Mouse (Mus musculus) limb, embryonic 12.5 days (tissue): ENCODE data around the gene Sema3b. TPM values are rescaled to one million over a fixed set of nuclear protein-coding genes. Genes with fewer than 3 reads are reported as not detected.

Experiments
- ATAC-seq: fragments of 200-750 bp; cut with Nextera tagmentation; 2 replicates; pipeline ENCODE4 v1.8.0; 2017; ENCODE audit warnings: low read depth, moderate TSS enrichment; ENCODE audit not compliant: insufficient number of reproducible peaks, insufficient read depth, low FRiP score, low TSS enrichment
- H3K27ac ChIP-seq: fragments of 300-500 bp; sonication (generic); 2 replicates; pipeline ENCODE4 v1.5.1; 2016; ENCODE audit warnings: mild to moderate bottlenecking, moderate library complexity
- H3K27me3 ChIP-seq: fragments of 300-500 bp; sonication (generic); 2 replicates; pipeline ENCODE4 v1.6.1; 2016; ENCODE audit warnings: mild to moderate bottlenecking, moderate library complexity
- H3K36me3 ChIP-seq: fragments of 300-500 bp; sonication (generic); 2 replicates; pipeline ENCODE4 v1.6.1; 2016; ENCODE audit warnings: mild to moderate bottlenecking, moderate library complexity
- H3K4me1 ChIP-seq: fragments of 300-500 bp; sonication (generic); replicated peaks from 2 replicates; pipeline ENCODE4 v1.6.1; 2016
- H3K4me2 ChIP-seq: fragments of 300-500 bp; sonication (generic); 2 replicates; pipeline ENCODE4 v1.6.1; 2016; ENCODE audit warnings: mild to moderate bottlenecking, moderate library complexity
- H3K4me3 ChIP-seq: fragments of 300-500 bp; sonication (generic); replicated peaks from 2 replicates; pipeline ENCODE4 v1.5.1; 2016; ENCODE audit warnings: mild to moderate bottlenecking
- H3K9ac ChIP-seq: fragments of 300-500 bp; sonication (generic); replicated peaks from 2 replicates; pipeline ENCODE4 v1.6.1; 2016; ENCODE audit warnings: mild to moderate bottlenecking, moderate library complexity
- H3K9me3 ChIP-seq: fragments of 300-500 bp; sonication (generic); 2 replicates; pipeline ENCODE4 v1.6.1; 2016; ENCODE audit warnings: mild to moderate bottlenecking, moderate library complexity
- WGBS: fragments of 180-500 bp; shearing (Covaris S2); methylation state at CpG from one replicate; pipeline ENCODE4 v1.1.7; 2016; 5-methylcytosine and 5-hydroxymethylcytosine counted together
- polyA plus RNA-seq: library from polyadenylated mRNA; unstranded; fragments of >200 nt; fragmentation: Nextera tagmentation; extraction: Ambion mirVana; gene quantifications from 2 replicates; pipeline ENCODE4 v1.2.1, GENCODE M21; 2016

Gene Sema3b
- polyA plus RNA-seq, 1 experiment from 2014 or later: 8.1 TPM

GRCm38 (mm10) chr9:107632478-107632877 is 23.4 kb upstream of the Sema3b start:
- H3K27ac ChIP-seq: peak overlapping the region; percentile 94
- WGBS: 75% methylated on average over 6 of the region's 6 CpGs

DNA sequence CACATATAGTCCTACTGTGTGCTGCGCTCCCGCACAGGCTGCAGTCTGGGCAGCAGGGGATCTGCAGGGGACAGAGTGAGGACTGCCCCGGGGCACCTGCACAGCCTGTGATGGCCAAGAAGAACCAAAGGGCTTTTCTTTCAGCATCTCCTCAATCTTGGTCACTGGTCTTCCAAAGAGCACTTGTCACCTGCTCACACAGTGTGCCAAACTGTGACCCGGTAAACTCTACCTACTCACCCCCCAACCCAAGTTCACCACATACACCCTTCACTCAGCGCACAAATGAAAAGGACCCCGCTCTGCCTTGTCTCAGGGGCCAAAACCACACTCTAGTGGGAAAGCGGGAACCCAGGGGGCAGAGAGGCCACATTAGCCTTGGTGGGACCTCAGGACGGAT is 22.8 kb upstream of the Sema3b start:
- no peaks in the 10 kb centered on the region for H3K27me3 ChIP-seq
- peaks cover 77% of the 10 kb centered on the region for H3K4me1 ChIP-seq
- H3K9me3 ChIP-seq: no peaks in the 10 kb centered on the region
- H3K9ac ChIP-seq: no peak overlapping the region
- WGBS: 90% methylated on average over 8 of the region's 8 CpGs
- H3K36me3 ChIP-seq: peaks cover 24% of the 10 kb centered on the region
- peak overlapping the region; percentile 94 for H3K27ac ChIP-seq
- H3K4me2 ChIP-seq: peak overlapping the region; percentile 100
- H3K4me3 ChIP-seq: no peak overlapping the region
- no peak for ATAC-seq

More at GRCm38 (mm10) chr9:107632478-107632877, 23.4 kb upstream of the Sema3b start:
- no peak for ATAC-seq
- no peaks in the 10 kb centered on the region for H3K9me3 ChIP-seq
- H3K9ac ChIP-seq: peak overlapping the region; percentile 90
- peak overlapping the region; percentile 100 for H3K4me2 ChIP-seq
- H3K4me1 ChIP-seq: peaks cover 77% of the 10 kb centered on the region
- peak overlapping the region; percentile 78 for H3K4me3 ChIP-seq
- H3K36me3 ChIP-seq: peaks cover 23% of the 10 kb centered on the region
- no peaks in the 10 kb centered on the region for H3K27me3 ChIP-seq

DNA sequence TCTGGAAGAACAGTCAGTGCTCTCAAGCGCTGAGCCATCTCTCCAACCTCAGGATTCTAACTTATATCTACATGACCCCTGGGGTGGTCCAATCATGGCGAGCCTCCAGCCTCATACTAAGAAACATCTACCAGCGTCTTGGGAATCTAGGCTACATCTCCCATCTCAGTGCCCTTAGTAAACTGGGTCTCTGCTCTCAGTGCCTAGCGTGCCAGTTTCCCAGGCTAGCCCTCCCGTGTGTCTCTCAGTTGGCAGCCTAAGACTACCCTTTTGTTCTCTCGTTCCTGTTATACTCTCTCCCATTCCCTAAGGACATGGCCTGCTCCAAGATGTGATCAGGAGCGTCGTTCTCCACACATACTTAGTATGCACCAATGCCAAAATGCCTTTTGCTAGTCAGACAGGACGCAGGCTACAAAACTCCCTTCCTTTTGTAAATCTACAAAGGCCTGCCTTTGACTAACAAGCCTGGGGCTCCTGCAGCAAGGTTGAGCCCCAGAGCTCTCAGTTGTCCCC is 22.3 kb upstream of the Sema3b start:
- H3K36me3 ChIP-seq: peaks cover 25% of the 10 kb centered on the region
- peak overlapping the region; percentile 100; the same call in 1 of the 2 replicates for H3K4me2 ChIP-seq
- peaks cover 78% of the 10 kb centered on the region for H3K4me1 ChIP-seq
- ATAC-seq: no peak
- H3K27me3 ChIP-seq: no peaks in the 10 kb centered on the region
- H3K9ac ChIP-seq: peak overlapping the region; percentile 60; the same call in 1 of the 2 replicates
- peak overlapping the region; percentile 94 for H3K27ac ChIP-seq
- no peak overlapping the region for H3K4me3 ChIP-seq
- no peaks in the 10 kb centered on the region for H3K9me3 ChIP-seq
- 73% methylated on average over 9 of the region's 9 CpGs for WGBS

- Histone ChIP-seq H3K4me2 (peak overlapping the region; percentile 38), H3K4me3 (peak overlapping the region; percentile 19), H3K36me3 (peaks cover 33% of the 10 kb centered on the region), H3K9ac (peak overlapping the region; percentile 60), H3K27me3 (no peaks in the 10 kb centered on the region), H3K27ac (peak overlapping the region; percentile 94), H3K4me1 (peaks cover 76% of the 10 kb centered on the region), H3K9me3 (no peaks in the 10 kb centered on the region)
- 2% methylated on average over 4 of the region's 4 CpGs for WGBS
- no peak for ATAC-seq
Measured at GRCm38 (mm10) chr9:107630576-107630975, 21.5 kb upstream of the Sema3b start.

- 15% methylated on average over 14 of the region's 14 CpGs for WGBS
- Histone ChIP-seq H3K27me3 (no peaks in the 10 kb centered on the region), H3K4me2 (peak overlapping the region; percentile 38), H3K9ac (peak overlapping the region; percentile 60), H3K4me1 (peaks cover 75% of the 10 kb centered on the region), H3K36me3 (peaks cover 39% of the 10 kb centered on the region), H3K27ac (peak overlapping the region; percentile 94), H3K9me3 (no peaks in the 10 kb centered on the region), H3K4me3 (peak overlapping the region; percentile 19)
- no peak for ATAC-seq
Measured at GRCm38 (mm10) chr9:107629901-107630425, 20.9 kb upstream of the Sema3b start.

GRCm38 (mm10) chr9:107629411-107629730 is 20.3 kb upstream of the Sema3b start:
- Histone ChIP-seq H3K36me3 (peaks cover 45% of the 10 kb centered on the region), H3K4me3 (no peak overlapping the region), H3K4me1 (peaks cover 75% of the 10 kb centered on the region), H3K27me3 (no peaks in the 10 kb centered on the region), H3K9me3 (no peaks in the 10 kb centered on the region), H3K4me2 (peak overlapping the region; percentile 38), H3K27ac (peak overlapping the region; percentile 94; the same call in 1 of the 2 replicates), H3K9ac (peak overlapping the region; percentile 60)
- no peak for ATAC-seq
- 40% methylated on average over 4 of the region's 4 CpGs for WGBS

DNA sequence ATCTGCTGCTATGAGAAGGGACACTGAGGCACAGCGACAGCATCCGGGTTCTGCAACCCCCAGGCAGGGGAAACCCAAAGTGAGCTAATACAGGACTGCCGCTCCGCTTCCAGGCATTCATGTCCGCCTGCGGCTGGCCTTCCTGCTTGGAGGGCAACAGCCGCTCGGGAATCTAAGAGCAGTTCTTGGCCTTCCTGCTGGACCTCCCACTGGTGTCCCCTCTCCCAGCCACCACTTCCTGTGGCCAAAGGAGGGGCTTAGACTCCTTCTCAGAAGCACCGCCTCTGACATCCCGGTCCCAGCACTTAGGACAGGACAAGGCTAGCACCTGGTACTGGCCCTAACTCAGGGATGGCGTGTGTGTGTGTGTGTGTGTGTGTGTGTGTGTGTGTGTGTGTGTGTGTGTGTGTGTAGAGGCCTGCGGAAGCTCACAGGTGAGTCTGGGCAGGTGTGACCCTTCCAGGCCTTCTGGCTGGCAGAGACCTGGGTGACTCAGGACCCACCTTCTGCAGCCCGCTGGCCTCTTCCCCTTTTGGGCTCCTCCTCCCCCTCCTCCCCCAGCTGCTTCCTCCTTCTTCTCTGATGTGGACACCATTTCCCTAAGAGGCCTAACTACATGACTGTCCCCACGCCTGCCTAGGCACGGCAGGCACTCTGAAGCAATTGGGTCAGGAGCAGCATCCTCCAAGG is 19.8 kb upstream of the Sema3b start:
- H3K9ac ChIP-seq: peak overlapping the region; percentile 60
- no peaks in the 10 kb centered on the region for H3K27me3 ChIP-seq
- ATAC-seq: no peak
- H3K36me3 ChIP-seq: peaks cover 50% of the 10 kb centered on the region
- H3K4me2 ChIP-seq: peak overlapping the region; percentile 38
- WGBS: 43% methylated on average over 14 of the region's 15 CpGs
- no peaks in the 10 kb centered on the region for H3K9me3 ChIP-seq
- peak overlapping the region; percentile 94 for H3K27ac ChIP-seq
- H3K4me1 ChIP-seq: peaks cover 75% of the 10 kb centered on the region
- H3K4me3 ChIP-seq: no peak overlapping the region

GRCm38 (mm10) chr9:107627387-107628255 is 18.6 kb upstream of the Sema3b start:
- Histone ChIP-seq H3K4me1 (peaks cover 68% of the 10 kb centered on the region), H3K9ac (peak overlapping the region; percentile 60), H3K27ac (peak overlapping the region; percentile 94), H3K27me3 (no peaks in the 10 kb centered on the region), H3K4me3 (peak overlapping the region; percentile 5; the same call in 1 of the 2 replicates), H3K9me3 (no peaks in the 10 kb centered on the region), H3K36me3 (peaks cover 62% of the 10 kb centered on the region), H3K4me2 (peak overlapping the region; percentile 38)
- 42% methylated on average over 20 of the region's 20 CpGs for WGBS
- ATAC-seq: no peak

DNA sequence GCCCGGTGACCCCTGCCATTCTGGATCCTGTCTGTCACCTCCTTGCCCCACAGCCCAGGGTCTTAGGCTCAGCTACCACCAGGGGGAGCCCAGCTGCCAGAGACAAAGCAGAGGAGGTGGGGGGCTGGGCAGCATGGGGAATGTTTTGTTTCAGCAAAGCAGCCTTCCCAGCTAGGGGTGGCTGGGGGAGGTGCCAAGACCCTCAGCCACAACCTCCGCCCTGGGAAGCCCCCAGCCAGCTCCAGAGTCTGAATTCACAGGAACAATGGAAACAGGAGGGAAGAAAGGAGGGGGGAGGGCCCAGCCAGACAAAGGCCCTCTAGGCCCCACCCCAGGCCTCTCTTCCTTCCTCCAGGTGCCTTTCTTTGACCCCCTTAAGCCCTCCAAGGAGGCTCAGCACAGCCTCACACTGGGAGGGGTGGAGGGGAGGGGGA is 17.8 kb upstream of the Sema3b start:
- Histone ChIP-seq H3K36me3 (peaks cover 64% of the 10 kb centered on the region), H3K4me3 (peak overlapping the region; percentile 5; the same call in 1 of the 2 replicates), H3K27me3 (no peaks in the 10 kb centered on the region), H3K9me3 (no peaks in the 10 kb centered on the region), H3K27ac (peak overlapping the region; percentile 94), H3K9ac (peak overlapping the region; percentile 60), H3K4me2 (peak overlapping the region; percentile 38), H3K4me1 (peaks cover 60% of the 10 kb centered on the region)
- peak; percentile 75 for ATAC-seq
- WGBS: 0% methylated on average over 2 of the region's 2 CpGs

DNA sequence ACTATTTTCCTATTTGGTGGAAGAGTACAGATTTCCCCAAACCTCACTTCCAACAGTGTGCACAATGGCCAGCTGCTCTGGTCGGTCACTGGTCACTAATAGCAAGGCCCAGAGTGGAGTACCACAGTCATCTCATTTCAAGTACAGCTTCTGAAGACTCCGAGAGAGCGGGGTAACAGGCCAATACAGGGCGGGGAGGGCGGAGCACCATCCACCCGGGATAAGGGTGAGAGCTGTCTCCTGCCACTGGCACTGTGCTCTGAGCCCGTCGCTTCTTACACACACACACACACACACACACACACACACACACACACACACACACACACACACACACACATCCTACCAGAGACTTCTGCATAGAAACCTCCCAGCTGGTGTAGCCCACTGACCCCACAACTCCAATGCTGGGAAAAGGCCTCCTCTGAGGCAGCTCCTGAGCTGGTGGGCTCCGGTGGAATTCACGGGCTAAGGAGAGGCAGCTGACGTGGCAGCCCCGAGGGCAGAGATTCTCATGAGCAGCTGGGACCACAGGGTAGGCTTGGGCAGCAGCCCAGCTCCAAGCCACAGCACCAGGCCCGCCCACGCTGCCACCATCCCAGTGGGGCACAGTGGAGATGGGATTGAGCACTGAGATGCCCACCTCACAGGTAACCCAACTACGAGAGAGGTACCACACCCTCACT is 17.3 kb upstream of the Sema3b start:
- Histone ChIP-seq H3K9ac (peak overlapping the region; percentile 60), H3K27ac (peak overlapping the region; percentile 94), H3K9me3 (no peaks in the 10 kb centered on the region), H3K27me3 (no peaks in the 10 kb centered on the region), H3K4me1 (peaks cover 54% of the 10 kb centered on the region), H3K4me2 (peak overlapping the region; percentile 38), H3K36me3 (peaks cover 65% of the 10 kb centered on the region), H3K4me3 (peak overlapping the region; percentile 5; the same call in 1 of the 2 replicates)
- no peak; the same call in 1 of the 2 replicates for ATAC-seq
- WGBS: 44% methylated on average over 13 of the region's 15 CpGs
